ENCODE assay signal across 10 mouse cellular contexts in genomic region chr5:22343536-22343842, GRCm38 (mm10). TPM values are rescaled to one million over a fixed set of nuclear protein-coding genes. Genes with fewer than 3 reads are reported as not detected.
DNase-seq lines count a peak whose midpoint lies in the region; ATAC-seq and TF ChIP-seq lines count a peak whose summit lies in the region.
"Had no signal": no experiment of that assay in that cellular context is flagged by ENCODE, and none has a peak within 500 bp of the region (broad histone marks: within the 10 kb centered on the region; RNA-seq: fewer than 3 reads in every experiment).

No protein-coding gene starts in this region.

- no peaks in the 10 kb centered on the region for H3K9me3 ChIP-seq in heart, postnatal 0 days (replicated peaks; ENCODE audit: control insufficient read depth, low read length)
- no peaks in the 10 kb centered on the region for H3K9me3 ChIP-seq in hindbrain, embryonic 11.5 days (ENCODE audit: control insufficient read depth, low read length)

- TF ChIP-seq CTCF in heart, postnatal 0 days (IDR thresholded peaks at IDR 0.05; ENCODE audit: low read depth): no peak

- H3K4me2 ChIP-seq in heart, postnatal 0 days (ENCODE audit: low read depth, low read length): peak overlapping the region; percentile 96
- H3K4me2 ChIP-seq in hindbrain, embryonic 11.5 days (replicated peaks; ENCODE audit: low read depth, low read length): peak overlapping the region; percentile 79

- H3K27me3 ChIP-seq in heart, postnatal 0 days (ENCODE audit: control insufficient read depth, insufficient read depth, low read length): peaks cover 85% of the 10 kb centered on the region
- peaks cover 30% of the 10 kb centered on the region for H3K27me3 ChIP-seq in hindbrain, embryonic 11.5 days (ENCODE audit: control insufficient read depth, insufficient read depth, low read length)

- H3K4me3 ChIP-seq in heart, postnatal 0 days (ENCODE audit: low read depth, low read length): peak overlapping the region; percentile 65
- H3K4me3 ChIP-seq in hindbrain, embryonic 11.5 days (ENCODE audit: low read depth, low read length): peak overlapping the region; percentile 60

- WGBS in heart, postnatal 0 days: 2% methylated on average over 10 of the region's 10 CpGs
- WGBS in hindbrain, embryonic 11.5 days: 2% methylated on average over 10 of the region's 10 CpGs

- H3K9ac ChIP-seq in heart, postnatal 0 days (replicated peaks; ENCODE audit: low read depth, low read length): no peak overlapping the region
- H3K9ac ChIP-seq in hindbrain, embryonic 11.5 days (ENCODE audit: low read depth, low read length): no peak overlapping the region; the same call in 1 of the 2 replicates

- H3K4me1 ChIP-seq in heart, postnatal 0 days (ENCODE audit: control insufficient read depth, insufficient read depth): no peaks in the 10 kb centered on the region
- H3K4me1 ChIP-seq in hindbrain, embryonic 11.5 days (replicated peaks; ENCODE audit: control insufficient read depth, insufficient read depth, low read length): peaks cover 4% of the 10 kb centered on the region; the same call in 1 of the 2 replicates

- no peak overlapping the region for H3K27ac ChIP-seq in heart, postnatal 0 days (ENCODE audit: low read depth)
- no peak overlapping the region for H3K27ac ChIP-seq in hindbrain, embryonic 11.5 days (ENCODE audit: low read depth, low read length)

- H3K36me3 ChIP-seq in heart, postnatal 0 days (replicated peaks; ENCODE audit: control insufficient read depth, insufficient read depth, low read length): no peaks in the 10 kb centered on the region
- H3K36me3 ChIP-seq in hindbrain, embryonic 11.5 days (ENCODE audit: control insufficient read depth, insufficient read depth, low read length): no peaks in the 10 kb centered on the region

- no peak for ATAC-seq in heart, postnatal 0 days (ENCODE audit: insufficient read depth, low read depth)
- 0 out of 2 replicates have a peak, but pooled peaks have one; percentile 1 for ATAC-seq in hindbrain, embryonic 11.5 days (ENCODE audit: low FRiP score)

- TF ChIP-seq EP300 in heart, postnatal 0 days (IDR thresholded peaks at IDR 0.05; ENCODE audit: low read depth): no peak

- DNase-seq in heart, postnatal 0 days (ENCODE audit: low spot score): no peak
- DNase-seq in heart, adult 8-10 months (ENCODE audit: low spot score): no peak
- peak; percentile 62 for DNase-seq in embryo, embryonic 10.5 days (ENCODE audit: low spot score)
- DNase-seq in hindbrain, embryonic 11.5 days (ENCODE audit: low spot score): no peak
- peak; percentile 29 for DNase-seq in mesoderm, embryonic 11.5 days (ENCODE audit: low read depth, low spot score)
- no peak for DNase-seq in Muller cell, postnatal 12 days (ENCODE audit: inconsistent ontology term)
- no peak for DNase-seq in gastrocnemius, postnatal 25 days
- DNase-seq in left cerebral cortex, adult 8-10 months (ENCODE audit: low spot score in 2 of 2): no peak
- DNase-seq: thymus, postnatal 4 days had no signal

RNA-seq across cellular contexts. Expression of gene Reln, which starts 1.0 kb away (rescaled TPM):
- total RNA-seq in heart, postnatal 0 days (2014; rRNA removed; ENCODE audit: low replicate concordance): 8.2 and 14.4 TPM in 2 replicates
- polyA plus RNA-seq in heart, postnatal 0 days (2015; fragmentation: Nextera tagmentation; extraction: Ambion mirVana): 1.00 and 1.2 TPM in 2 replicates
- 1 to 10 TPM; 3.2 to 4.2 (median 4.1) TPM for total RNA-seq in heart, adult 8-10 months (2022)
- polyA plus RNA-seq in hindbrain, embryonic 11.5 days (2014; fragmentation: Nextera tagmentation; extraction: Ambion mirVana): 9.0 and 10.6 TPM in 2 replicates
- 1 to 10 TPM; 2.0 to 3.6 TPM for total RNA-seq in gastrocnemius, postnatal 25 days (2021)
- 10 to 100 TPM; 55.8 to 76.9 (median 64.0) TPM for total RNA-seq in left cerebral cortex, adult 8-10 months (2022)
- total RNA-seq: hematopoietic stem cell, adult 5-6 weeks had no signal

Comparison
In these comparisons a context has a peak if more than half of its experiments do, and no peak if none do; other contexts are left out.
1. DNase-seq: peak in embryo, embryonic 10.5 days (single experiment) and mesoderm, embryonic 11.5 days (single experiment); none in heart, postnatal 0 days (single experiment), heart, adult 8-10 months (single experiment), hindbrain, embryonic 11.5 days (single experiment), Muller cell, postnatal 12 days (single experiment), gastrocnemius, postnatal 25 days (single experiment) and left cerebral cortex, adult 8-10 months (0 of 2).